Comparison of ENCODE assay signal across 8 mouse cellular contexts in the genomic region with DNA sequence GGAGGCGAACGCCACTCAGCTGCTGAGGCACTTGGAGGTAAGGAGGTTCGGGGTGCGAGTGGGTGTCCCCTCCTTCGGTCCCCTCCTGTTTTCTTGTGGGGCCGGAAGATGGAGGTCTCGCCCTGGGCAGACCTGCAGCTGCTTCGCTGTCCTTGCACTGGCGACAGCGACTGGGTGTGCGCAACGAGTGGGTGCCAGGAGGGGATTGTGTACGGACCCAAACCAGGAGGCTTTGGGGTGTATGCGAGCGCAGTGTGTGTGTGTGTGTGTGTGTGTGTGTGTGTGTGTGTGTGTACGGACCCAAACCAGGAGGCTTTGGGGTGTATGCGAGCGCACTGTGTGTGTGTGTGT. TPM values are rescaled to one million over a fixed set of nuclear protein-coding genes. Genes with fewer than 3 reads are reported as not detected.
DNase-seq lines count a peak whose midpoint lies in the region; ATAC-seq and TF ChIP-seq lines count a peak whose summit lies in the region.

No protein-coding gene starts in this region.

- DNase-seq in heart, adult 2 months, result no peak
- DNase-seq in heart, adult 18-20 months, result no peak
- peak; percentile 46 for DNase-seq in G1E (ENCODE audit: low spot score)
- DNase-seq in hindbrain, embryonic 10.5 days (ENCODE audit: low spot score), result no peak
- no peak for DNase-seq in cerebellum, postnatal 14 days
- DNase-seq in urinary bladder, postnatal 4 days (ENCODE audit: low spot score in 2 of 2), result no peak
- no peak for DNase-seq in layer of hippocampus, adult 11-12 months (ENCODE audit: low spot score)

- TF ChIP-seq EP300 in heart, adult 2 months (IDR thresholded peaks at IDR 0.05; ENCODE audit: insufficient read depth, low read depth, low read length), result no peak

- 0 out of 2 replicates have a peak, but pooled peaks cover 1% of the 10 kb centered on the region for H3K79me2 ChIP-seq in heart, adult 2 months (replicated peaks; ENCODE audit: control insufficient read depth, insufficient read depth, low read length)

- peaks cover 1% of the 10 kb centered on the region for H3K4me1 ChIP-seq in heart, adult 2 months (ENCODE audit: control insufficient read depth, insufficient read depth, low read length)
- H3K4me1 ChIP-seq in G1E (ENCODE audit: insufficient read depth, low read depth, low read length), result peaks cover 27% of the 10 kb centered on the region
- peaks cover 25% of the 10 kb centered on the region for H3K4me1 ChIP-seq in hindbrain, embryonic 10.5 days (replicated peaks)
- H3K4me1 ChIP-seq in megakaryocyte, embryonic 14.5 days, result peaks cover 34% of the 10 kb centered on the region

- no peaks in the 10 kb centered on the region for H3K36me3 ChIP-seq in heart, adult 2 months (ENCODE audit: control insufficient read depth, insufficient read depth, low read length)
- peaks cover 26% of the 10 kb centered on the region for H3K36me3 ChIP-seq in G1E (replicated peaks)
- peaks cover 42% of the 10 kb centered on the region for H3K36me3 ChIP-seq in hindbrain, embryonic 10.5 days
- H3K36me3 ChIP-seq in megakaryocyte, embryonic 14.5 days (replicated peaks; ENCODE audit: low read length), result peaks cover 22% of the 10 kb centered on the region

- intact Hi-C loops in heart, adult 2 months (cut with DNase I), result no loop called here

- peak overlapping the region; percentile 94 for H3K4me3 ChIP-seq in heart, adult 2 months
- peak overlapping the region; percentile 97 for H3K4me3 ChIP-seq in G1E (ENCODE audit: low read depth, low read length)
- H3K4me3 ChIP-seq in hindbrain, embryonic 10.5 days, result peak overlapping the region; percentile 91
- peak overlapping the region; percentile 100 for H3K4me3 ChIP-seq in megakaryocyte, embryonic 14.5 days (replicated peaks)

- 0% methylated on average over 18 of the region's 18 CpGs for WGBS in heart, adult 2 months
- WGBS in hindbrain, embryonic 10.5 days, result 0% methylated on average over 18 of the region's 18 CpGs

- H3K9ac ChIP-seq in heart, adult 2 months (ENCODE audit: low read depth, low read length), result peak overlapping the region; percentile 100

- peak; percentile 32 for ATAC-seq in G1E (ENCODE audit: extremely low read depth, insufficient number of reproducible peaks, low FRiP score, poor library complexity, severe bottlenecking)

- no peak for TF ChIP-seq CTCF in heart, adult 2 months (IDR thresholded peaks at IDR 0.05)
- TF ChIP-seq CTCF in G1E (IDR thresholded peaks at IDR 0.05; ENCODE audit: low read depth, low read length), result no peak

- H3K27ac ChIP-seq in heart, adult 2 months, result peak overlapping the region; percentile 87
- peak overlapping the region; percentile 99 for H3K27ac ChIP-seq in hindbrain, embryonic 10.5 days

- 0 out of 2 replicates have a peak, but pooled peaks cover 3% of the 10 kb centered on the region for H3K9me3 ChIP-seq in G1E (replicated peaks)
- 0 out of 2 replicates have a peak, but pooled peaks cover 2% of the 10 kb centered on the region for H3K9me3 ChIP-seq in hindbrain, embryonic 10.5 days
- no peaks in the 10 kb centered on the region for H3K9me3 ChIP-seq in megakaryocyte, embryonic 14.5 days

- no peak for TF ChIP-seq POLR2A in heart, adult 2 months (IDR thresholded peaks at IDR 0.05; ENCODE audit: insufficient read depth, low read depth, low read length)

- no peaks in the 10 kb centered on the region for H3K27me3 ChIP-seq in heart, adult 2 months (ENCODE audit: control insufficient read depth, insufficient read depth, low read length)
- H3K27me3 ChIP-seq in G1E (ENCODE audit: insufficient read depth, low read length), result no peaks in the 10 kb centered on the region
- no peaks in the 10 kb centered on the region for H3K27me3 ChIP-seq in hindbrain, embryonic 10.5 days (ENCODE audit: insufficient read depth, poor library complexity, severe bottlenecking)
- H3K27me3 ChIP-seq in megakaryocyte, embryonic 14.5 days (replicated peaks), result no peaks in the 10 kb centered on the region

RNA-seq across cellular contexts. Expression of a gene that starts 0.3 kb away (rescaled TPM):
- 1 to 10 TPM in 1 of 2 experiments, under 1 TPM in 1; 0.82 to 1.0 TPM for total RNA-seq in heart, adult 2 months (2021)
- polyA plus RNA-seq in heart, adult 2 months (2012; rRNA removed), result 0.41 and 0.64 TPM in 2 replicates
- total RNA-seq in heart, adult 18-20 months (2021), result 1 to 10 TPM; 1.1 to 1.3 TPM
- total RNA-seq in G1E (2014; fragmentation: Nextera tagmentation), result 79.7 and 82.2 TPM in 2 replicates
- total RNA-seq in G1E (2017), result 87.5 and 104 TPM in 2 replicates
- 2.5 and 4.5 TPM in 2 replicates for polyA plus RNA-seq in G1E (2012)
- 32.7 and 43.2 TPM in 2 replicates for polyA plus RNA-seq in hindbrain, embryonic 10.5 days (2016; fragmentation: Nextera tagmentation; extraction: Ambion mirVana)
- polyA plus RNA-seq in megakaryocyte, embryonic 14.5 days (2012; ENCODE audit: insufficient read depth, low replicate concordance), result 1.2 TPM in 1 of 2 replicates, not detected in the other

RNA-seq across cellular contexts. Expression of a gene that starts 0.4 kb away (rescaled TPM):
- 1 to 10 TPM; 7.6 to 8.3 TPM for total RNA-seq in heart, adult 2 months (2021)
- 1.6 and 4.0 TPM in 2 replicates for polyA plus RNA-seq in heart, adult 2 months (2012; rRNA removed)
- 1 to 10 TPM; 6.9 to 7.4 TPM for total RNA-seq in heart, adult 18-20 months (2021)
- 166 and 188 TPM in 2 replicates for total RNA-seq in G1E (2014; fragmentation: Nextera tagmentation)
- 50.2 and 52.1 TPM in 2 replicates for total RNA-seq in G1E (2017)
- 17.6 and 24.6 TPM in 2 replicates for polyA plus RNA-seq in G1E (2012)
- 25.6 and 33.2 TPM in 2 replicates for polyA plus RNA-seq in hindbrain, embryonic 10.5 days (2016; fragmentation: Nextera tagmentation; extraction: Ambion mirVana)
- 3.6 and 4.0 TPM in 2 replicates for polyA plus RNA-seq in megakaryocyte, embryonic 14.5 days (2012; ENCODE audit: insufficient read depth, low replicate concordance)
